Mouse (Mus musculus) forebrain, embryonic 10.5 days (tissue): ENCODE measurements around the gene Afp. TPM values are rescaled to one million over a fixed set of nuclear protein-coding genes. Genes with fewer than 3 reads are reported as not detected.

ENCODE experiments used
- DNase-seq: peaks from one replicate; pipeline ENCODE4 v3.0.0-alpha.2; 2017; ENCODE audit warnings: low spot score; ENCODE audit errors: extremely low spot score
- H3K27ac ChIP-seq: fragments of 300-500 bp; sonication (generic); 2 replicates; pipeline ENCODE4 v1.5.1; 2016; ENCODE audit warnings: mild to moderate bottlenecking
- H3K27me3 ChIP-seq: fragments of 300-500 bp; sonication (generic); 2 replicates; pipeline ENCODE4 v1.6.1; 2016; ENCODE audit warnings: mild to moderate bottlenecking; ENCODE audit not compliant: poor library complexity, severe bottlenecking
- H3K36me3 ChIP-seq: fragments of 300-500 bp; sonication (generic); replicated peaks from 2 replicates; pipeline ENCODE4 v1.6.1; 2016; ENCODE audit warnings: mild to moderate bottlenecking, moderate library complexity
- H3K4me1 ChIP-seq: fragments of 300-500 bp; sonication (generic); 2 replicates; pipeline ENCODE4 v1.6.1; 2016
- H3K4me3 ChIP-seq: fragments of 300-500 bp; sonication (generic); 2 replicates; pipeline ENCODE4 v1.5.1; 2016; ENCODE audit warnings: mild to moderate bottlenecking, moderate library complexity
- H3K9me3 ChIP-seq: fragments of 300-500 bp; sonication (generic); 2 replicates; pipeline ENCODE4 v1.6.1; 2016; ENCODE audit warnings: mild to moderate bottlenecking, moderate library complexity
- WGBS: fragments of 180-500 bp; shearing (Covaris S2); methylation state at CpG from one replicate; pipeline ENCODE4 v1.1.7; 2016; 5-methylcytosine and 5-hydroxymethylcytosine counted together
- polyA plus RNA-seq: library from polyadenylated mRNA; unstranded; fragments of >200 nt; fragmentation: Nextera tagmentation; extraction: Ambion mirVana; gene quantifications from 2 replicates; pipeline ENCODE4 v1.2.1, GENCODE M21; 2016

The Afp gene
- polyA plus RNA-seq, 1 experiment from 2014 or later: 0.11 TPM

DNA sequence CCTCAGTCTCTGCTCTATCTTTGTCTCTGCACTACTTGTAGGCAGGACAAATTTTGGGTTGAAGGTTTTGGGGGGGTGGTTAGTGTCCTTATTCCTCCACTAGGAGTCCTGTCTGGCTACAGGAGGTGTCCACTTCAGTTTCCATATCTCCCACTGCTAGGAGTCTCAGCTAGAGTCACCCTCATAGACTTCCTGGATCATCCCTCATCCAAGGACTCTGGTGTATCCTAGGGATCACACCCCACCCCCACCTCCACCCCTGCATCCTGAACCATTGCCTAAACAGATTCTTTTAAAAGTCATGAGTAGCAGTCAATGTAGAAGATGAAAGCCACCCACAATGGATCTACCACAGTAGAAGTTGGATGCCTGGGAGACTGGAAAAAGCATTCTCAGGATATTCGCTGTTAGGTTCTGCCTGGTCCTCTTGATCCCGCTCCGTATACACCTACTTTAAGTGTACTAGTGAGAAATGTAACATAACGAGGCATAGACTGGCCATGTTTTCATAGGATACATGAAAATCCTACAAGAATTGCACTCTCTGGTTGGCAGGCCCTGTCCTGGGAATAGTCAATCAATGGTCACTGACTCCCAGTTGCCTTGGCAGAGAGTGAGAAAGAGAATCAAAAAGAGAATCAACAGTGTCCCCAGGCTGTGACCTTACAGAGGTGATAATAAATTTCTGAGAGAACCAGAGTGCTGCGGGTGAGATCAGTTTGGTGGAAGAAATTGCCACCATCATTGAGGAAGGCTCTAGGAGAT is 19.5 kb downstream of the Afp start:
- peaks cover 5% of the 10 kb centered on the region; the same call in 1 of the 2 replicates for H3K4me1 ChIP-seq
- H3K36me3 ChIP-seq: no peaks in the 10 kb centered on the region
- no peak for DNase-seq
- H3K9me3 ChIP-seq: no peaks in the 10 kb centered on the region
- 93% methylated on average over 5 of the region's 5 CpGs for WGBS
- H3K27ac ChIP-seq: no peak overlapping the region
- no peak overlapping the region for H3K4me3 ChIP-seq
- H3K27me3 ChIP-seq: no peaks in the 10 kb centered on the region

- Histone ChIP-seq H3K4me3 (no peak overlapping the region), H3K27me3 (no peaks in the 10 kb centered on the region), H3K27ac (no peak overlapping the region), H3K9me3 (no peaks in the 10 kb centered on the region), H3K4me1 (peaks cover 4% of the 10 kb centered on the region; the same call in 1 of the 2 replicates), H3K36me3 (no peaks in the 10 kb centered on the region)
- DNase-seq: no peak
- WGBS: 82% methylated on average over 6 of the region's 6 CpGs
Observed at GRCm38 (mm10) chr5:90512288-90512955, 21.9 kb downstream of the Afp start.

GRCm38 (mm10) chr5:90515561-90515960 is 25.0 kb downstream of the Afp start:
- 92% methylated on average over 6 of the region's 6 CpGs for WGBS
- H3K27me3 ChIP-seq: no peaks in the 10 kb centered on the region
- no peak overlapping the region for H3K4me3 ChIP-seq
- H3K36me3 ChIP-seq: no peaks in the 10 kb centered on the region
- no peak overlapping the region for H3K27ac ChIP-seq
- H3K4me1 ChIP-seq: no peaks in the 10 kb centered on the region
- DNase-seq: no peak
- H3K9me3 ChIP-seq: no peaks in the 10 kb centered on the region

- WGBS: 92% methylated on average over 6 of the region's 6 CpGs
- Histone ChIP-seq H3K27ac (no peak within 1 kb of the TSS), H3K4me1 (no peaks in the 10 kb centered on the region), H3K27me3 (no peaks in the 10 kb centered on the region), H3K9me3 (no peaks in the 10 kb centered on the region), H3K4me3 (no peak within 1 kb of the TSS), H3K36me3 (no peaks in the 10 kb centered on the region)
- no peak for DNase-seq
Observed at GRCm38 (mm10) chr5:90518356-90519100, 28.0 kb downstream of the Afp start, which contains the start of gene Afm. Gene Afm (plus strand): TSS chr5:90518932.

DNA sequence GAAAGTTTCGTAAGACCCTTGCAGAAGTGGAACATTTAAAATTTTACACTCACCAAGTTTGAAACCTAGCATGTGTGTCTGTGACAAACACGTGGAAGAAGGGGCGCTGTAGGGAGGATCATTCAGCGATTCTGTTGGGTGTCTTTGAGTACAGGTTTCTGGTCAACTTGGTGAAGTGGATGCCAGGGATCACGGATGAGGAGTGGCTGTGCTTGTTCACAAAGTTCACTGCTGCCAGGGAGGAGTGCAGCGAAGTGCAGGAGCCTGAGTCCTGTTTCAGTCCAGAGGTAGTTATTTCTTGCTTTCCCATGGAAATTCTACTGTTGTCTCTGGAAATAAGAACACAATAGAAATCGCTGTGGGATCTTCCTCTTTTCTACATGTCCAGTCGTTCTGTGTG is 60.7 kb downstream of the Afp start:
- DNase-seq: no peak
- no peaks in the 10 kb centered on the region for H3K9me3 ChIP-seq
- 93% methylated on average over 8 of the region's 8 CpGs for WGBS
- no peaks in the 10 kb centered on the region for H3K27me3 ChIP-seq
- H3K27ac ChIP-seq: no peak overlapping the region
- no peaks in the 10 kb centered on the region for H3K4me1 ChIP-seq
- H3K36me3 ChIP-seq: no peaks in the 10 kb centered on the region
- no peak overlapping the region for H3K4me3 ChIP-seq

GRCm38 (mm10) chr5:90556052-90556451 is 65.5 kb downstream of the Afp start:
- no peak for DNase-seq
- Histone ChIP-seq H3K27me3 (no peaks in the 10 kb centered on the region), H3K4me3 (no peak overlapping the region), H3K4me1 (no peaks in the 10 kb centered on the region), H3K36me3 (no peaks in the 10 kb centered on the region), H3K27ac (no peak overlapping the region), H3K9me3 (no peaks in the 10 kb centered on the region)
- WGBS: 82% methylated on average over 3 of the region's 3 CpGs

Other genes with a start within 250 kb of the Afp start
- gene Ankrd17, start 124.2 kb upstream of the Afp start, polyA plus RNA-seq: 22.0 and 24.0 TPM in 2 replicates
- gene Gm9958, start 123.5 kb upstream of the Afp start, polyA plus RNA-seq: 6.2 and 8.8 TPM in 2 replicates
- not detected in 2 replicates for gene Alb, start 29.8 kb upstream of the Afp start, polyA plus RNA-seq
- gene Afm, start 28.2 kb downstream of the Afp start, polyA plus RNA-seq: not detected in 2 replicates
- gene 5830473C10Rik, start 70.4 kb downstream of the Afp start, polyA plus RNA-seq: 0.06 TPM in 1 of 2 replicates, not detected in the other
- 0.09 and 0.23 TPM in 2 replicates for gene Rassf6, start 149.9 kb downstream of the Afp start, polyA plus RNA-seq